Mouse (Mus musculus): ENCODE results near the gene Hist1h3f. TPM values are rescaled to one million over a fixed set of nuclear protein-coding genes. Genes with fewer than 3 reads are reported as not detected.

Hist1h3f gene
- polyA plus RNA-seq, 1 experiment from 2014 or later, result 0.83 TPM

GRCm38 (mm10) chr13:23506351-23506750 is 37.5 kb upstream of the Hist1h3f start:
- H3K4me3 ChIP-seq (replicated peaks), result 0 out of 2 replicates have a peak overlapping the region, but pooled peaks have one; percentile 23
- H3K4me2 ChIP-seq, result peak overlapping the region; percentile 48
- no peaks in the 10 kb centered on the region for H3K9me3 ChIP-seq
- 19% methylated on average over 13 of the region's 13 CpGs for WGBS
- H3K36me3 ChIP-seq, result no peaks in the 10 kb centered on the region
- H3K27me3 ChIP-seq (replicated peaks), result no peaks in the 10 kb centered on the region
- peaks cover 7% of the 10 kb centered on the region for H3K4me1 ChIP-seq
- no peak overlapping the region for H3K27ac ChIP-seq
- 0 out of 2 replicates have a peak, but pooled peaks have one; percentile 44 for ATAC-seq (ENCODE audit: insufficient read depth, low FRiP score, low read depth)
- H3K9ac ChIP-seq, result no peak overlapping the region

DNA sequence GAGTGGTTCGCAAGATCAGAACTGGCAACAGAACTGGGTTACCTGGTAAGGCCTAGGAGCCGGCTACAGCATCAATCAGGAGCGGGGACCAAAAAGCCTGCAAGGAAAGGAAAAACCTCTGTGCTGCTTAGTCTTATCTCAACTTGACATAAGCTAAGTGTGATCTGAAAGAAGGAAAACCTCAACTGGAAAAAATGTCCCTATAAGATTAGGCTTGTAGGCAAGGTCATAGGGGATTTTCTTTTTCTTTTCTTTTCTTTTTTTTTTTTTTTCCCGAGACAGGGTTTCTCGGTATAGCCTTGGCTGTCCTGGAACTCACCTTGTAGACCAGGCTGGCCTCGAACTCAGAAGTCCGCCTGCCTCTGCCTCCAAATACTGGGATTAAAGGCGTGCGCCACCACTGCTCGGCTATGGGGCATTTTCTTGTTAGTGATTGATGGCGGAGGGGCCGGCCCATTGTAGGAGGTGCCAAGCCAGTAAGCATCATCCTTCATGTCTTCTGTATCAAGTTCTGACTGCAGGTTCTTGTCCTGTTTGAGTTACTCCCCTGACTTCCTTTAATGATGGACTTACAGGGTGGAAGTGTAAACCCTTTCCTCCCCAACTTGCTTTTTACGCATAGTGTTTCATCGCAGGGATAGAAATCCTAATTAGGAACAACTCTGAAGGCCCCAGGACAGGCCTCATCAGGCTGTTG is 36.9 kb upstream of the Hist1h3f start:
- Histone ChIP-seq H3K27me3 (replicated peaks) (no peaks in the 10 kb centered on the region), H3K27ac (no peak overlapping the region), H3K4me2 (0 out of 2 replicates have a peak overlapping the region, but pooled peaks have one; percentile 48), H3K36me3 (no peaks in the 10 kb centered on the region), H3K4me1 (peaks cover 7% of the 10 kb centered on the region), H3K9me3 (no peaks in the 10 kb centered on the region), H3K9ac (no peak overlapping the region), H3K4me3 (replicated peaks) (no peak overlapping the region)
- WGBS, result 40% methylated on average over 14 of the region's 14 CpGs
- no peak for ATAC-seq (ENCODE audit: insufficient read depth, low FRiP score, low read depth)

GRCm38 (mm10) chr13:23510127-23510526 is 33.7 kb upstream of the Hist1h3f start:
- H3K27ac ChIP-seq, result no peak overlapping the region
- ATAC-seq (ENCODE audit: insufficient read depth, low FRiP score, low read depth), result no peak

GRCm38 (mm10) chr13:23513517-23513916 is 30.3 kb upstream of the Hist1h3f start:
- no peak overlapping the region for H3K27ac ChIP-seq

More at GRCm38 (mm10) chr13:23510127-23510526, 33.7 kb upstream of the Hist1h3f start:
- Histone ChIP-seq H3K9me3 (no peaks in the 10 kb centered on the region), H3K9ac (no peak overlapping the region), H3K36me3 (no peaks in the 10 kb centered on the region), H3K27me3 (replicated peaks) (no peaks in the 10 kb centered on the region), H3K4me3 (replicated peaks) (no peak overlapping the region), H3K4me2 (no peak overlapping the region), H3K4me1 (peaks cover 7% of the 10 kb centered on the region)
- 36% methylated on average over 1 of the region's 1 CpGs for WGBS

DNA sequence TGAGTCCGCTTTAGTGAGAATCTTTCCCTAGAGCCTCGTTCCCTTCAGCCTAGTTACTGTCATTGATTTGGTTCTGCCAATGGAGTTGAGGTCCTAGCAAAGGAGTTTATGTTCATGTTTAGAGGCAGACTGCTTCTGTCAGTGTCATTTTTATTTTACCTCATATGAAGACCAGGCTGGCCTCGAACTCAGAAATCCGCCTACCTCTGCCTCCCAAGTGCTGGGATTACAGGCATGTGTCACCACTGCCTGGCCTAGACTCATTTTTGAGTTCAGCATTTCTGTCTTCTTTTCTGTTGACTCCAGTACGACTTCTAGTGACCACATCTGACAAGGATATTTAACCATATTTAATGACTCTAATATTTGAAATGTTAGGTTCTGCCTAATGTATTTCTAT is 28.6 kb upstream of the Hist1h3f start:
- H3K4me2 ChIP-seq, result no peak overlapping the region
- WGBS, result 76% methylated on average over 5 of the region's 5 CpGs
- no peak for ATAC-seq (ENCODE audit: insufficient read depth, low FRiP score, low read depth)
- H3K9me3 ChIP-seq, result no peaks in the 10 kb centered on the region
- no peak overlapping the region for H3K4me3 ChIP-seq (replicated peaks)
- no peaks in the 10 kb centered on the region for H3K36me3 ChIP-seq
- H3K27ac ChIP-seq, result no peak overlapping the region
- H3K27me3 ChIP-seq (replicated peaks), result no peaks in the 10 kb centered on the region
- H3K9ac ChIP-seq, result no peak overlapping the region
- H3K4me1 ChIP-seq, result 0 out of 2 replicates have a peak, but pooled peaks cover 4% of the 10 kb centered on the region

More at GRCm38 (mm10) chr13:23513517-23513916, 30.3 kb upstream of the Hist1h3f start:
- no peaks in the 10 kb centered on the region for H3K36me3 ChIP-seq
- H3K4me1 ChIP-seq, result 0 out of 2 replicates have a peak, but pooled peaks cover 4% of the 10 kb centered on the region
- H3K9me3 ChIP-seq, result no peaks in the 10 kb centered on the region
- H3K4me3 ChIP-seq (replicated peaks), result no peak overlapping the region
- H3K9ac ChIP-seq, result no peak overlapping the region
- H3K4me2 ChIP-seq, result no peak overlapping the region
- WGBS, result 83% methylated on average over 1 of the region's 1 CpGs
- ATAC-seq (ENCODE audit: insufficient read depth, low FRiP score, low read depth), result no peak
- H3K27me3 ChIP-seq (replicated peaks), result no peaks in the 10 kb centered on the region

GRCm38 (mm10) chr13:23515826-23516620 is 27.8 kb upstream of the Hist1h3f start:
- H3K36me3 ChIP-seq, result no peaks in the 10 kb centered on the region
- H3K27ac ChIP-seq, result no peak overlapping the region
- H3K27me3 ChIP-seq (replicated peaks), result no peaks in the 10 kb centered on the region
- H3K4me1 ChIP-seq, result 0 out of 2 replicates have a peak, but pooled peaks cover 2% of the 10 kb centered on the region
- H3K4me2 ChIP-seq, result peak overlapping the region; percentile 57
- ATAC-seq (ENCODE audit: insufficient read depth, low FRiP score, low read depth), result no peak
- no peaks in the 10 kb centered on the region for H3K9me3 ChIP-seq
- 52% methylated on average over 15 of the region's 15 CpGs for WGBS
- H3K9ac ChIP-seq, result no peak overlapping the region
- H3K4me3 ChIP-seq (replicated peaks), result peak overlapping the region; percentile 31

DNA sequence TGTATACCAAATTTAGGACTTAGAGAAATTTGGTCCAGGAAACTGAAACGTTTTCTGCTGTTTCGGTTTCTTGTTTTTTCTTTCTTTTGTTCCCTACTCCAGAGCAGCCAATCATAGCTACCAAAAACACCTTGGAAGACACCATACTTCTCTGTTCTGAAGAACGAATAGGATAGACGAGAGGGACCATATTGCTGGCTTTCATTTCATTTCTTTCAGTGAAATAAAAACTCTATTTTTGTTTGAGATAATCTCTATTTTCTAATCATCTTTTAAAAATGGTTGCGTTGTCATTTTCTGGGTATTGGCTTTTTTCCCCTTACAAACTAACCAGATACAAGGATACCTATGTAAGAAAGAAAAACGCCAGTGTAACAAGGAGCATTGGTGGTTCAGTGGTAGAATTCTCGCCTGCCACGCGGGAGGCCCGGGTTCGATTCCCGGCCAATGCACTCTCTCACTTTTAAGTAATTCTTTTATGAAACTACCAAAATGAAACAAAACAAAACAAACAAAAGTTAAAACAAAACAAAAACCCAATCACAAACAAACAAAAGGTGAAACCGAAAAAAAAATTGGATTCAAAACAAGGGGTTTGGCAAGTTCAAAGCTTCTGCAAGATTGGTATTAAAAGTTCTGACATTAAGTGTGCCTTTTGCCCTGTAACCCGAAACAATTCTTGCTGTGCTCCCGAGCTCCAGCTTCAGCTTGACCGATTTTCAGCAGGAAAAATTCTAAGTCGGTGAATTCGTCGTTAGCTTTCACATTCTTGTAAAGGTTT is 26.8 kb upstream of the Hist1h3f start:
- Histone ChIP-seq H3K9ac (no peak overlapping the region), H3K36me3 (no peaks in the 10 kb centered on the region), H3K9me3 (no peaks in the 10 kb centered on the region), H3K27ac (peak overlapping the region; percentile 84), H3K27me3 (replicated peaks) (no peaks in the 10 kb centered on the region), H3K4me3 (replicated peaks) (peak overlapping the region; percentile 58), H3K4me2 (peak overlapping the region; percentile 90), H3K4me1 (0 out of 2 replicates have a peak, but pooled peaks cover 2% of the 10 kb centered on the region)
- WGBS, result under 1% methylated on average over 19 of the region's 19 CpGs
- ATAC-seq (ENCODE audit: insufficient read depth, low FRiP score, low read depth), result no peak; the same call in 1 of the 2 replicates

- peak overlapping the region; percentile 84 for H3K27ac ChIP-seq
- H3K9ac ChIP-seq, result no peak overlapping the region
- H3K27me3 ChIP-seq (replicated peaks), result no peaks in the 10 kb centered on the region
- H3K4me3 ChIP-seq (replicated peaks), result peak overlapping the region; percentile 58
- no peaks in the 10 kb centered on the region for H3K9me3 ChIP-seq
- ATAC-seq (ENCODE audit: insufficient read depth, low FRiP score, low read depth), result peak; percentile 80
- H3K4me2 ChIP-seq, result peak overlapping the region; percentile 90
- WGBS, result under 1% methylated on average over 27 of the region's 27 CpGs
- 0 out of 2 replicates have a peak, but pooled peaks cover 2% of the 10 kb centered on the region for H3K4me1 ChIP-seq
- no peaks in the 10 kb centered on the region for H3K36me3 ChIP-seq
Observed at GRCm38 (mm10) chr13:23517603-23518294, 26.1 kb upstream of the Hist1h3f start.

GRCm38 (mm10) chr13:23518295-23518603 is 25.6 kb upstream of the Hist1h3f start:
- no peak for ATAC-seq (ENCODE audit: insufficient read depth, low FRiP score, low read depth)
- Histone ChIP-seq H3K4me2 (peak overlapping the region; percentile 90), H3K9ac (no peak overlapping the region), H3K4me3 (replicated peaks) (peak overlapping the region; percentile 58), H3K27me3 (replicated peaks) (no peaks in the 10 kb centered on the region), H3K9me3 (no peaks in the 10 kb centered on the region), H3K36me3 (no peaks in the 10 kb centered on the region), H3K27ac (0 out of 2 replicates have a peak overlapping the region, but pooled peaks have one; percentile 31), H3K4me1 (0 out of 2 replicates have a peak, but pooled peaks cover 2% of the 10 kb centered on the region)
- under 1% methylated on average over 6 of the region's 6 CpGs for WGBS

GRCm38 (mm10) chr13:23518885-23519284 is 25.0 kb upstream of the Hist1h3f start:
- Histone ChIP-seq H3K9ac (no peak overlapping the region), H3K4me2 (peak overlapping the region; percentile 90), H3K4me3 (replicated peaks) (peak overlapping the region; percentile 44), H3K9me3 (no peaks in the 10 kb centered on the region), H3K27ac (peak overlapping the region; percentile 73; the same call in 1 of the 2 replicates), H3K36me3 (no peaks in the 10 kb centered on the region), H3K27me3 (replicated peaks) (no peaks in the 10 kb centered on the region), H3K4me1 (0 out of 2 replicates have a peak, but pooled peaks cover 2% of the 10 kb centered on the region)
- under 1% methylated on average over 6 of the region's 6 CpGs for WGBS
- ATAC-seq (ENCODE audit: insufficient read depth, low FRiP score, low read depth), result peak; percentile 70

DNA sequence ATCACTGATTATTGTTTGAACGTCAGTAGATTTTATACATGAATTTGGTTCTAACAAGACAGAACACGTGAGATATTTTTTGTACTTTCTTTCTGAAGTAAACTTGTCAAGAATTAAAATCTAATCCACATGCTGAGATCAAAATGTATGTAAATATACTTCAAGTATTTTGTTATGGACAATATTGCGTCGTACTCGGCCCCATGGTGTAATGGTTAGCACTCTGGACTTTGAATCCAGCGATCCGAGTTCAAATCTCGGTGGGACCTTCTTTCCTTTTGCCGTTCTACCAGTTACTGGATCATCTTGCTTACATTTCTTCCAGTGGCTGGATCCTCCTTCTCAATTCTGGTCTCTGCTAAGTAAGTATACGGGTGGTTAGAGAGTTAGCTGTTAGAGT is 24.4 kb upstream of the Hist1h3f start:
- Histone ChIP-seq H3K4me3 (replicated peaks) (peak overlapping the region; percentile 44), H3K9me3 (no peaks in the 10 kb centered on the region), H3K9ac (no peak overlapping the region), H3K27ac (peak overlapping the region; percentile 73; the same call in 1 of the 2 replicates), H3K36me3 (no peaks in the 10 kb centered on the region), H3K4me1 (0 out of 2 replicates have a peak, but pooled peaks cover 2% of the 10 kb centered on the region), H3K4me2 (peak overlapping the region; percentile 90), H3K27me3 (replicated peaks) (no peaks in the 10 kb centered on the region)
- under 1% methylated on average over 10 of the region's 10 CpGs for WGBS
- peak; percentile 54; the same call in 1 of the 2 replicates for ATAC-seq (ENCODE audit: insufficient read depth, low FRiP score, low read depth)

Data from stomach, embryonic 15.5 days (tissue).